Mouse (Mus musculus): Measurements from ENCODE around the gene Sox6. TPM values are rescaled to one million over a fixed set of nuclear protein-coding genes. Genes with fewer than 3 reads are reported as not detected.

The Sox6 gene
- total RNA-seq, 1 experiment from 2014 or later = 5.4 TPM

DNA sequence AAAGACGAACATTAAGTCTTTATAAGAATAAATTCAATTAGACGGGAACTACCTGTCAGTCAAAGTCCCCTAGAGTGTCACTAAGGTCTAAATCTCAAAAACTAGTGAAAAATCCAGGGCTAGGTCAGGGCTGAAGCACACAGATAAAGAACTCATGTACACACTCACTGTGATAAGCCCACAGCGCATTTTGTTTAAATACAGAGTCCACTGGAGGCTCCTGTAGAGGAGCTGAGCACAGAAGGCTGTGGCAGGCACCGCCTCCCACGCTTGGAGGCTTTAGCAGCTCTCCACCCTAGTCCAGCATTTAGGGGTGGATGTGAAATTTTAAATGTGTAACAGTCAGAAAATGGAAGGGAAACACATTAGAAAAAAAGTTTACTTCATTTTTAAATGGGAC is 262.3 kb downstream of the Sox6 start:
- no peak for ATAC-seq (replicated peaks; ENCODE audit: low read depth, poor library complexity, severe bottlenecking)

DNA sequence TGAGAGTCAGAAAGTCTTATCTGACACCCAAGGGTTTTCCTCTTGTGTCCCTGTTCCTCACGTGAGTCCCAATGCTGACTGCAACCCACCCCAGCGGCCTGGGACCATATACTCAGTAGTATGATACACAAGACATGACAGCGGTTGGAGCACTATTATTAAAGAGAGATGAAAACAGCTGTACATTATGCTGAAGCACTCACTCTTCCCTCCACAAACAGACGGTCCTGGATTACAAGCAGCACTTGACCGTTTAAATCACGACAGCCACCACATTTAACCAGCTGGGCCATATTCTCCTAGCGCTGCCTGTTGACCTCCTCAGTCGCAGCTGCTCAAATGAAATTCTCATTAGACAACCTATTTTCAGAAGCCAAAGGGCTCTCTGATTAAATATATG is 272.3 kb downstream of the Sox6 start:
- ATAC-seq (replicated peaks; ENCODE audit: low read depth, poor library complexity, severe bottlenecking) = no peak

DNA sequence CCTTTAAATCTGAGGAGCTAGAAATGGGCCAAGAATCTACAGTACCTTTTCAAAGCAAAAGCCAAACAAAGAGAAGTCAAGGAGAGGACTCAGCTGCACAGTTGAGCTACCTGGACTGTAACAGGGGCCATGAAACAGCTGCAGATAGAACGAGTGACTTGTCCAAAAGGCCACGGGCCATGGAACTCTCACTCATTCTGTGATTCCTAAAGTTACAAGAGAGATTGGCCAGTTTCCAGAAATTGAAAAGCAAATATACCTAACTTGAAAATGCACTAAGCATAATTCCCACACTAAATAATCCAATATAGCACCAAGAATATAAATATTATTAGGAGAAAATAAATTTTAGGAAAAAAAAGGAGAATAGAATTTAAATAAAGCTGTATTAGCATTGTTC is 274.7 kb downstream of the Sox6 start:
- no peak for ATAC-seq (replicated peaks; ENCODE audit: low read depth, poor library complexity, severe bottlenecking)

DNA sequence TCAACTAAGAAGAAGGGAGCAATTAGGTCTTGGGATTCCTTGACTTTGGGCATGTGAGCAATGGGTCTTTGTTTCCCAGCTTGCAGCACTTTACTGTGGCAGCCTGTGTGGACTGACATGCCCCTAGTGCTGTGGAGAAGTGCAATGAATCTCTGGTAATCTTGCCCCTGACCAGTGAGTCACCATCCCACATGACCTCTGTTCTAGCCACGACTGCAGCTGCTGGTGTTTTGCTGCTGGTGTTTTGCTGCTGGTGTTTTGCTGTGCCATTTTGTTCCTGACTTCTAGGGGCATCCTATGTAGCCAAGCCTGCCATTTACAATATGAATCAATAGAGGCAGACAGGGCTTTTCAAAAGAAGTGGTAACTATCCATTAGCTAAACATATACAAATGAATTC is 280.4 kb downstream of the Sox6 start:
- ATAC-seq (replicated peaks; ENCODE audit: low read depth, poor library complexity, severe bottlenecking) = no peak

DNA sequence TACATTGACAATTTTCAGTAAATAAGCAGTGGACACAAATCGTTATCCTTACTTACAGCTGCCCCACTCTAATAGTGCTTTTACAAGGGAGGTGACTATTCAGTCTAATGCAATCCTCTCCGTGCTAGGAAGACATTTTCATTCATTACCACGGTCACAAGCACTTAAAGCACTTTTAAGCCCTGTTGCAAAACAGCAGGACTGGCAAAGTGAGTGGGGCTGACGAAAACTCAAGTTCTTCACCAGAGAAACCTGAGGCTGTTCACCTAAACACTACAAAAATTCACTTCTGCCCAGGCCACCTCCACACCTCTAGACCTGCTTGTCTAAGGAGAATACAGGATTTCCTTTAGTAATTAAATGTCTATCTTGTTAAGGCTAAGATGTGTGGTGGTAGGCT is 283.3 kb downstream of the Sox6 start:
- no peak for ATAC-seq (replicated peaks; ENCODE audit: low read depth, poor library complexity, severe bottlenecking)

DNA sequence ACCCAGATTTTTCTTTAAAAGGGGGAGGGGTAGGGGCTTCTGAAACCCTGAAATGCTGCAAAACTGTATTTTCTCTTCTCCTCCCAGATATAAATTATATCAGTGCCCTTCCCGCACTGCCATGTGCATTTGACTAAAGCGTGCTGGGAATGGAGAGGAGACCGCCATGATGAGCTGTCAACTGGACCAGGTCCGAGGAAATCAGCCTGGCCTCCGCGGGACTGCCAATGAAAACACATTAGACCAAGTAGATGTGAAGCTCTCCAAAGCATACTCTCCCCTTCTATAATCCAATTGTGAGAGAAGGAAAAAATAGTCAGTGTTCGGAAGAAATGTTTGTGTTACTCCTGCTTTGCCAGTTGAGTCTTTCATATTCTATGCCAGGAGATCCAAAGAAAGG is 284.4 kb downstream of the Sox6 start:
- no peak for ATAC-seq (replicated peaks; ENCODE audit: low read depth, poor library complexity, severe bottlenecking)

DNA sequence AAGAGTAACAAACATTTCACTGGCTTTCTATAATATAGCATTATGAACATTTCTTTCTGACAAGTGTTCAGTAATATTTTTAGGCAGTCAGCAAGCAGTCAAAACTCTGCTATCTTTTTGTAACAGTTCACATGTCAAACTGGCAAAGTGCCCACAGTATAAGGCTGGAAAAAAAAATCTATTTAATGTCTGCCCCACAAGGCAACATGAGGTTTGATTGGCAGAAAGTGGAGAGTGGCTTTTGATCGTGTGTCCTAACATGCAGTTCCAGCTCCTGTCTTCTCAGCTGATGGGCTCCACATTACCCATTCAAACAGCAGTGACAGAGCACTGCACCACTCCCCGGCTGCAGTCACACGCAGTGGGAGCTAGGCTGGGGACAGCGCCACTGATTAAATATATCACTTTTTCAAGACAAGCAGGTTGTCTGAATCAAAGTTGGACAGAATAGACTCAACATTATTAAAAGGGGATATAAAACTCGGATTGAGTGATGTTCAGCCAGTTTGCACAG is 286.4 kb downstream of the Sox6 start:
- no peak; the same call in 1 of the 2 replicates for ATAC-seq (replicated peaks; ENCODE audit: low read depth, poor library complexity, severe bottlenecking)

DNA sequence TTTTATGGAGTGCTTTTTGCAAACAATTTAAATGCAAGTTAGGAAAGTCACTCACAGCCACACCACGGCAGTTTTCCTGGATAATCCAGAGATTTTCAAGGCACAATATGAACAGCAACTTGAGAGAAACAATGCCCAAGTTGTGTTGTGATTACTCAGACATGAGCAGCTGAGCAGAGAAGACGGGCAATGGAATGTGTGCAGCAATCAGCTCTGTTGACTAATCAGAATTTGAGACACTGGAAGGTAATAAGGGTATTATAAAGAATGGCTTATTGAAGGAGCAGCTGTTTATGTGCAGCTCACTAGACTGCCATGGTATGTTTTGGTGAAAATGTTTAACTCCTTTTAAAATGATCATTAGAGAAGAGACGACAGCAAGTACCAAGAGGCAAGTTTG is 287.5 kb downstream of the Sox6 start:
- ATAC-seq (replicated peaks; ENCODE audit: low read depth, poor library complexity, severe bottlenecking) = no peak

DNA sequence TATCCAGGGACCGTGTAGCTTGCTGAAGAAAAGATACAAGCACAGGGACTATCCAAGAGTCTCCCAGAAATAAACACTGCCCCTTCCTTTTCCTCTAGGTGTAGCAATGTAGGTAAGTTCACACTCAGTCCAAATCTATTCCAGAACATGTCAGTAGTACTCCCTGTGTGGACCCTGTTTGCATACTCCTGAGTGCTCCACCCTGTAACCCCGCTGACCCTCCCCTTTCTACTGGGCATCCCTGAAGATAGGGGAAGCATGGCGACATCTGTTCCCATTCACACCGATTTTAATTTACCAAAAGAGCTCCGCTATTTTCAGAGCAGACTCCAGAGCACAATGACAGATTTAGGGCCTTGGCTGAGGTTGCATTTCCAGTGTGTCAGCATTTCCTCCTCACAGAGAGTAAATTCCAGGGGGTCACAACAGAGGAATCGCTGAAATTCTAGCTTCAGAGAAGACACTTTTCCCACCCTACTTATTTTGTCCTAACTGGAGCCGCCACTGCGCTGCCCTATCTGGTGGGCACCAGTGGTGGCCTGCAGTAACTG is 288.2 kb downstream of the Sox6 start:
- ATAC-seq (replicated peaks; ENCODE audit: low read depth, poor library complexity, severe bottlenecking) = no peak

DNA sequence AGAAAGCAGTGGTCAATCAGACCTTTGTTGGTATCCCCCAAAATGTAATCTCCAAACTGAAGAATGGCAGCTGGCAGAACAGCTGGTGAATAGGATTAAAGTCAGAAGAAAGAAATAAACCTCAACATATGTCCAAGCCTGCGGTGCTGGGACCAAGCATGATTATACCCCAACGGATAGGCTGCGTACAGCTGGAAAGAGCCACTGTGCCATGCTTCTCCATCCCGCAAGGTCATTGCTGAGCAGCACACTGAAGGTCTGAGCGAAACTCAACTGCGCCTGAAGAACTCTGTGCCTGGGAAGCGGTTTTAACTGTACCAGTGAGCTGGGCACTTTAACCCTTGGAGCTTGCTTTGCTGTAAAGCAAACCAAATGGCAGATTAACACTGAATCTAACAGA is 291.1 kb downstream of the Sox6 start:
- no peak for ATAC-seq (replicated peaks; ENCODE audit: low read depth, poor library complexity, severe bottlenecking)

DNA sequence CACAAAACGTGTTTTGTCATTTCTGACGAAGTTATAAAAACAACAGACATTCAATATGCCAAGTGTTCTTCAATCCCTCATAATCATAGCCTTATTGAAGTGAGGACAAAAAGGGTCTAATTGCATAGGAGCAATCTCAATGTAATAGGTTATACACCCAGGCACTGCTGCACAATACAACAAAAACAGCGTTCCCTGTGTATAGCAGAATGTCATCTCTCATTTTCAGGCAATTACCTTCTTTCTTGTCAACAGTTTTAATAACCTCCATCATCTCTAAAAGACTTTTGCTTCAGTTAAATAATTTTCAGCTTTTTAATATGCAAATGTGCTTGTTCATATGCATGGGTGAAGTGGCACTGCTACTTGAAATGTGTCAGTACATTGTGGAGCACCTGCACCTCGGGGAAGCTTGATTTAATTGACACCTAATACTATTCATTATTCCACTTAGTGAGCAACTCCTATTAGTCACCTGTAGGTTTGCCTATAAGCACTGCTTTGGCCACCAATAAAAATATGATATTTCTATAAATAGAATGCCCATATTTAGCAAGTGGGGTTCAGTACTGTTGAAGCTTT is 292.8 kb downstream of the Sox6 start:
- no peak for ATAC-seq (replicated peaks; ENCODE audit: low read depth, poor library complexity, severe bottlenecking)

DNA sequence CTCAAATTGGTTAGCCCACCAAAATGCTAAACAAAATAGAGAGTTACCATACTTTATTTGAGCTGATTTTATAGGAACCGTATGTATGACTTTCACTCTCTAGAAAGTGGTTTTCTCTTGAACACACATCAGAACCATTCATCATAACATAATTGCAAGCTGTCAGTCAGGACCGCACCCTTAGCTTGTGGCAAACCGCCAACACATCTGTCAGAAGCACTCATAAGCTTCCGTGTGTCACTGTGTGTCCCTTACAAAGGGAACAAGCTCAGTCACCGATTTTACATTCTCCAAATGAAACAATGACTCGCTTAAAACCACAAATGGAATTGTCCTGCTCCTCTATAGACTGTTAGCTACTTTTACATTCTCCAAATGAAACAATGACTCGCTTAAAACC is 304.5 kb downstream of the Sox6 start:
- ATAC-seq (replicated peaks; ENCODE audit: low read depth, poor library complexity, severe bottlenecking) = peak; percentile 66

DNA sequence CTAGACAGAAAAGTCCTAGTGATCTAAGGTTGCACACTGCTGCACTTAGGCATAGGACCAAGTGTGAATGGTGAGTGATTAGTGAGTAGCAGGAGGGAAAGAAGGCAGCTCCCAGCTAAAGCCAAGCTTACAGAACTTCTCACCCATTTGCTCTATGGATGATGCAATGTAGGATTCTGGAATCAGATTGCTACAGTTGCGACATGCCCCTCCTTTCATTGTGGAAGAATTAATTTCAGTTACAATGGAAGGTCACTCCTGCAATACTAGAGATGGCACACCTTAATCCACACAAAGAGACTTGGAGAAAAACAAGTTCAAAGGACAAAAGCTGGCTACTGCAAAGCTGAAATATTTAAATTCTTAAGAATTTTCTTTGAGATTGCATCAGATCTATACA is 305.8 kb downstream of the Sox6 start:
- no peak for ATAC-seq (replicated peaks; ENCODE audit: low read depth, poor library complexity, severe bottlenecking)

DNA sequence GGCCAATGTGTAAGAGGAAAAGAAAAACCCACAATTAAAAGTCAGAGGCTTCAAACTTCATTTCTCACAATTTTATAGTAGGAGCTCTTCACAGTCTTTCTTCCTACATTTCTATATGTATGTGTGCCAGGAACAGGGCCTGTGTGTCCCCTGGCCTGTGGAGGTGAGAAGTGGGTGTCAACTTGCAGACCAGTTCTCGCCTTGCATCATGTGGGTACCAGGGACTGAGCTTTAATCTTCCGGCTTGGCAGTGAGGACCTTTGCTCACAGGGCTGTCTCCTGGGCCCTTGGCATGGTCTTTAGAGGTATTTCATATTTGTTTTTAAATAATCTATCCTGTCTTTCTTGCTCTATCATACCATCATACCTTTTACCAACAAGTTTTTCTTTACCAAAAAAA is 311.8 kb downstream of the Sox6 start:
- no peak for ATAC-seq (replicated peaks; ENCODE audit: low read depth, poor library complexity, severe bottlenecking)

DNA sequence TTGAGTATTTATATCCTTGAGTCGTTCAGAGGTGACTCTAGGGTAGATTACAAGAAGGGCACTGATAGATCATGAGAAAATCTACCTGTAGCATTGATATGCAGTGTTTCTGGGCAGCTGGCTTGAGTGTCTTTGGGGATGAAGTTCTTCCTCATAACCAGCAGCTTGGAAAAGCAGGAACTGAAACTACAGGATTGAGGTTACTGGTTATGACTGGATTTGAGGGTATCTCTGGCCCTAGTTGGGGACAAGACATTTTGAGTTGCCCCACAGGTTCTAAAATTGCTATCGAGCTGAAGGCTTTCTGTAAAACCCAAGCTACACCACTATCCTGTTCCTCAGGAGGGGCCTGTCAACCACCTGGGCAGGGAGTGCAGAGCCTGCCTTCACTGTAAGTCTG is 314.2 kb downstream of the Sox6 start:
- ATAC-seq (replicated peaks; ENCODE audit: low read depth, poor library complexity, severe bottlenecking) = 0 out of 2 replicates have a peak, but pooled peaks have one; percentile 36

DNA sequence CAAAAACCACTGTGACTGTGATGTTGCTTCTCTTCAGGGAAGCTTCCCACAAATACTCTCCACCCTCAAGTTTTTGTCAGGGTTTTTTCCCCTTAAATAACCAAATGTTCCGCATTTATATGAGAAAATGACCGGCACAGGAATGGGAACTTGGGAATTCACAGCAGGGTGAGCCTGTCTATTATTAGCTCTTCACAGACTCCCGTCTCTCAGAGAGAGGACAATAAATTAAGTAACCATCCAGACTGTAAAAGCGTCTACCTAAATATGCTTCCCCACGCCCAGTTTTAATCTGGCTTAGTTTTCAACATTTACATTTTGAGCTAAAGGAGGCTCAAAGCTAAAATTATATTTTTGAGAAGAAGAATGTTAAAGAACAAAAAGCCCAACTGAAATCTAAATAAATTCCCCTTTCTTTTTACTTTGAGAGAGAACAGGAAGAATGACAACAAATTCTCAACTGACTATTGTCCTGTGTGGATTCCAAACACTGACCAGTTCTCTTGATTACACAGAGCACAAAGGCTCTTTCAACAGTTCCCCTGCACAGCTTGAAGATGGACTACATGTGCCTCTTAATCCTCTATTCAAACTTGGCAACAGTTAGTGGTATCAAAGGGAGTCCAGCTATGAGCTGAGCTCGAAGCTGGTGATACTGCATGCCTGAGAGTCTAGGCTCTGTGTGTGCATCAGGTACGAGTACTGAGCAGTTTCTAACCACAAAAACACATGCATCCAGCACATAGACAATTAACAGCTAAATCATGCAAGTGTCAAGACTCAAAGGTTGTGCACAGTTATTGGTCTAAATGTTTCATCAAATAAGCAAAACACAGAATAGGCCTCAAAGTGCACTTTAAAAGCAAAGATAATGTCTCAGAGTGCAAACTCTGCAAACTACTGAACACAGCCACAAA is 316.7 kb downstream of the Sox6 start:
- ATAC-seq (replicated peaks; ENCODE audit: low read depth, poor library complexity, severe bottlenecking) = no peak

DNA sequence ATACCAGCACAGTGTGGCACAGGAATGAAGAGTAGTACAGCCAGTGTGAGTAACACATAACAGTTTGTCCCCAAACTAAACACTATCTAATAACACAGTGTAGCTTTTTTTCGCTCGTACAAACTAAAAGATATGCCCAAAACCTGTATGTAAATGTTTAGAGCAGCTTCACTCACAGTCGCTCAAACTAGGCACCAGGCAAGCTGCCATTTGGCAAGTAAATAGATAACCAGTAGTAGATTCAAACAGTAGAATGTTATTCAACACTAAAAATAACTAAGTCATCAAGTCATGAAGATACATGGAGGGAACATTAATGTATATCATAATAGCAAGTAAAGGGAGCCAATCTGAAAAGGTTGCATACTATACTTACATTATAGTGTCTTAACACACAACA is 318.8 kb downstream of the Sox6 start:
- no peak for ATAC-seq (replicated peaks; ENCODE audit: low read depth, poor library complexity, severe bottlenecking)

DNA sequence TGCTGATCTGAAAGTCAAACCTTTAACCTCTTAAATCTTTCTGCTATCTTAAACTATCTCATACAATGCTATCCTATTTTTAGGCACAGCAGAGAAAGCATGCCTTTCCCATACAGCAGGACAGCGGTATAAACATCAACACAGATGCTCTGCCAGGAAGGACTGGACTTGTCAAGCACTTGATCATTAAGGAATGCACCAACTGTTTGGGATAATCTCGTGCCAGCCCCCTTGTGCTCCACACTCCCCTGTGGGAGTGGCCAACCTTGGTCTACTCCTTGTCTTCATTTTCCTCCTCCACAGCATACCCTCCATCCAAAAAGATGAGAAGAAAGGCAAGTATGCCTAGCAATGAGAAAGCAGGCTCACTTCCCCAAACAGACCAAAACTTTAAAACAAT is 332.5 kb downstream of the Sox6 start:
- no peak for ATAC-seq (replicated peaks; ENCODE audit: low read depth, poor library complexity, severe bottlenecking)

DNA sequence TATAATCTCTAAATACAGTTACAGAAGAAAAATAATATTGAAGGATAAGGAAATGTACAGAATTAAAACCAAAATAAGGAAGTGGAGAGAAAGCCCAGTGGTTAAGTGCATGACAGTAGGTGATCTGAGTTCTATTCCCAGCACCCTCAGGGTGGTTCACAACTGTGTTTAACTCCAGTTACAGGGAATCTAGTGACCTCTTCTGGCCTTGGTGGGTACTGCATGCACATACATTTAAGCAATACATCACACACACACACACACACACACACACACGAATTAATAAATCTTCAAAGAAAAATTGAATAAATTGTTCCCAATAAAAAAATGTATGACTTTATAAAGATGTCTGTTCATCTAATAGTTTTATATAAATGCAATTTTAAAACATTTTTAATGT is 340.5 kb downstream of the Sox6 start:
- ATAC-seq (replicated peaks; ENCODE audit: low read depth, poor library complexity, severe bottlenecking) = no peak

DNA sequence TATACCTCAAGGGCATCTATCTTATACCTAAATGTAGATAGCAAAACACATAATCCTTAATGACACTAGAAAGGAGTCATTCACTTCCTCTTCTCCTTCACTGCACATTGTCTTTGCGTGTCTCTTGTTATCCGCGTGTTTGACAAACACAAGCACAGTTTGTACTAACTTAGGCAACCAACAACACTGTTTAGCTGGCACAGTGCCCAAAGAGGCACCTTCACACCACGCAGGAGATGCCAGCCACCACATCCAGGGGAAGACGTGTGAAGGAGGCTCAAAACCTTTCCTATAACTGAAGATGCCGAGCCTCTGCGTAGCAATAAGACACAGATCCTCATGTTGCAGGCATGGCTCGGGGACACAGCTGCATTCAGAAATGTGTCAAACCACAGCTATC is 345.4 kb downstream of the Sox6 start:
- no peak for ATAC-seq (replicated peaks; ENCODE audit: low read depth, poor library complexity, severe bottlenecking)

DNA sequence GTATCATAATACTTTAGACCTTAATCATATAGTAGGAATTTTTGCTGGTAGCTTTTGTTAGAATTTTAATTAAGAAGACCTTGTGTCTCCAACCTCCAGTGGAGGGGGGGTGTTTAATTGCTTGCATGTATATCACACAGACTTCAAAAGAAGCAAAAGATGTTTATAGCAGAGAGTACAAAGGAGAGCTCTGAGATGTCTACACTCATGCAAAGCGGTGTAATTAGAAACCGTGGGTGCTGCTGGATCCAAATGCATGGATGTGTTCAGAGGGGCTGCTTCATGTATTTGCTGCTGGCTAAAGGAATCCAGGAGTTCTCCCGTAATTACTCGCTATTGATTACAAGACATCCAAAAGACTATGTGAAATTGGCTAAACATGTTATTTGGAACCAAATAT is 347.5 kb downstream of the Sox6 start:
- no peak for ATAC-seq (replicated peaks; ENCODE audit: low read depth, poor library complexity, severe bottlenecking)
